Mouse (Mus musculus): Measurements from ENCODE around the gene 2410137M14Rik.
"Not testable (repeated sequence)": the region's sequence is repeated elsewhere in the genome, so short reads cannot be mapped to it uniquely, and the experiment has no call there.

The 2410137M14Rik gene

DNA sequence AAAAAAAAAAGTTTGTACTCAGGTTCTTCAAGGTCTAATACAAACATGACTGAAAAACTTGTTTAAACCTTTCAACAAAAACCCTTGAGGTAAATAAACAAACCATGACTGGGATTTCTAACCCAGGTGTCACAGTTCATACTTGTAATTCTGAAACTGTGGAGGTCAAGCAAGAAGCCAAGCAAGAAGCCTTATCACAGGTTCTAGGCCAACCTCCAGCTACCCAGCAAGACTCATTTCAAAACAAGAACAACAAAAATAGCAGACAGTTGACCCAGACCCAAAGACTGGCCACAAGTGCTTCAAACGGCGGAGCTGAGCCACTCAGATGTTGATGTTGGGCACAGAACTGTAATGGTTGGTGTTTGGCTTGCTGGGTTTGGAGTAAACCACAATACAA is 13.5 kb upstream of the 2410137M14Rik start:
- DNase-seq (ENCODE audit: low read depth, low spot score), result no peak

DNA sequence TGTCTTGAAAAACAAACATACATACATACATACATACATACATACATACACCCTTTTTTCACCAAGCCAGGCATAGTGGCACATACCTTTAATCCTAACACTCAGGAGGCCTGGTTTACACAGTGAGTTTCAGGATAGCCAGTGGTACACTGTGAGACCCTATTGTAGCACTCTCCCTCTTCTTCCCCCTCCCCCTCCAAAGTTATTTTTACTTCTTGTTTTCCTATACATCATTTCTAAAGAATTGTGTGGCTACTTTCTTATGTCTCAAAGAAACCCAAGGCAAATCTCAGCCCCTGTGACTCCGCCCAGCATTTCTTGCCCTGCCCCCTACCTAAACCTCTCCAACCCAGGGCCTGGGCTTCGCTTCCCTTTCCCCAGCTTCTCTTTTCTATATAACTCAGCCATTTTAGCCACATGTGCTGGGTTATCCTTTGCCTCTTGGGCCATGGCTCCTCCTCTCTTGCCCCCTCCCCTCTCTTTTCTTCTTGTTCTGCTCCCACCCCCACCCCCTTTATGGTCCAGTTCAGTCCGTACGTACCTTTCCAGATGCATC is 12.8 kb upstream of the 2410137M14Rik start:
- DNase-seq (ENCODE audit: low read depth, low spot score), result no peak

DNA sequence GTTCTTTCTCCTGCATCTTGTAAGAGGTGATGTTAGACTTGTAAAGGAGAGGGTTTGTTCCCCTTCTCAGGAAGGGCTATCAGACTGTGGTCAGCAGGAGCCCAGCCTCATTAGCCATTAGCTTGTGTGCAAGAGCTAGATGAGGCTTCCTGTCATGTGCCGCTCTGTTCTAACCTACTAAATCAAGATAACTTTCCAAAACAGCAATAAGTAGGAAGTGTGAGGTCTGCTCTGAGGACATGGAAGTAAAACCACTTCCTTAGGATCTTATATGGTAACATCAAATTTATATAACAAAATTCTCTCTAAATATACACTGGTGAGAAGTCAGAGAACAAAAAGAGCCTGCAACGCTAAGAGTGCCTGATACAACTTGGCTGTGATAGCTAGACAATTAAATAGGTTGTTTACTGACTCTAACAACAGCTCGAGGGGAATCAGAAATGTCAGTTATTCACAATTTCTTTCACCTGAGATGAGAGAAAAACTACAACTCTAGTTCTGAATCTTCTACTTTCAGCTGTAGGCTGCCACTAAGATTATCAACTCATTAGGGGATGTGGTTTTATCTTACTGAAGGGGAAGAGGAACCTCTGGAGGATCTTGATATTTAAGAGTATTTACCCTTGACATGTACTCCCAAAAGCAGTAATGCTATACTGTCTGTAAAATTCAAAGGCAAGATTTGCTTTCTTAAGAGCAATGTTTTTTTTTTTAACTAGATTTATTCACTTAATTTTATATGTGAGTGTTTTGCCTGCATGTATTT is 11.5 kb upstream of the 2410137M14Rik start:
- no peak for DNase-seq (ENCODE audit: low read depth, low spot score)

DNA sequence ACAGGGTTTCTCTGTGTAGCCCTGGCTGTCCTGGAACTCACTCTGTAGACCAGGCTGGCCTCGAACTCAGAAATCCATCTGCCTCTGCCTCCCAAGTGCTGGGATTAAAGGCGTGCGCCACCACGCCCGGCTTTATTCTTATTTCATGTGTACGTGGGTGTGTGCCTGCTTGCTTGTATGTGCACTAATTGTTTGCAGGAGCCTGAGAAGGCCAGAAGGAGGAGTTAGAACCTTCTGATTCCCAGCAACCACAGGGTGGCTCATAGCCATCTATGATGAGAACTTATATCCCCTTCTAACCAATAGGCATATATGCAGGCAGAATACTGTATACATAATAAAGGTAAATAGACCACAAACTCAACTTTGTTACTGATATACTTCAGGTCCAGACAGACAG is 9.6 kb upstream of the 2410137M14Rik start:
- DNase-seq (ENCODE audit: low read depth, low spot score), result not testable (repeated sequence)

DNA sequence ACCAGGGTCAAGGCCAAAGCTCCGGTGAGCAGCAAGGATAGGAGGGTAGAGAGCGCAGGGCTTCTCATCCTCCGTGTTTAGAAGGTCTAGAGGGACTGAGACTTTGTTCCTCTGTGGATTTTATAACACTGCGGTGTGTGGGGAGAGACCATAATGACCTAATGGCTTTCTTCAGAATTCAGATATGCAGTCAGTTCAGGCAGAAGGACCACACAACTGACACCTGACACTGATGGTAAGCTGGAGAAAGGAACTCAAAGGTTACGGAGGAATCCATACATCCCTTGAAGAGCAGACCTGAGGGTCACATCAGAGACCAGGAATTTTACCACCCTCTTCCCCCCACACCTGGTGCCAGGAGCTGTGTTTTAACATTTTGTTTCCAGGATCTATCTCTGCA is 8.4 kb upstream of the 2410137M14Rik start, which contains the start of gene H2-M5:
Gene H2-M5, minus strand, starts transcription at position 101 of the 400 bp plus-strand sequence.
- DNase-seq (ENCODE audit: low read depth, low spot score), result no peak

DNA sequence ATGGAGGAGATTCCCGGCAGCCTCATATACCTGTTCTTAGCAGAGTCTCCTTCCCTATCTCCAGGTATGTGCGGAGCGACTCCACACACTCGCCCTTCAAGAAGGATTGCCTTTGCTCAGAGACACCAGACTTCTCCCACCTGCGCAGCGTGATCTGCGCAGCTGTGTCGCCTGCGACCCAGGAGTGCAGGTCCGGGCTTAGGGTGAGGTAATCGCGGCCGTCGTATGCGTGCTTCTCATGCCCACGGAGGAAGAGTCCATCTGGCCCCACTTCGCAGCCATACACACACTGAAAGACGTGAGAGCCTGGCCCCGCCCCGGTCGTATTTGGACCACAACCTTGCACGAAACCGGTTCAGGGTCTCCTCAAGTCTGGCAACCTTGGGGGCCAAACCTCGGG is 7.4 kb upstream of the 2410137M14Rik start:
- DNase-seq (ENCODE audit: low read depth, low spot score), result no peak

DNA sequence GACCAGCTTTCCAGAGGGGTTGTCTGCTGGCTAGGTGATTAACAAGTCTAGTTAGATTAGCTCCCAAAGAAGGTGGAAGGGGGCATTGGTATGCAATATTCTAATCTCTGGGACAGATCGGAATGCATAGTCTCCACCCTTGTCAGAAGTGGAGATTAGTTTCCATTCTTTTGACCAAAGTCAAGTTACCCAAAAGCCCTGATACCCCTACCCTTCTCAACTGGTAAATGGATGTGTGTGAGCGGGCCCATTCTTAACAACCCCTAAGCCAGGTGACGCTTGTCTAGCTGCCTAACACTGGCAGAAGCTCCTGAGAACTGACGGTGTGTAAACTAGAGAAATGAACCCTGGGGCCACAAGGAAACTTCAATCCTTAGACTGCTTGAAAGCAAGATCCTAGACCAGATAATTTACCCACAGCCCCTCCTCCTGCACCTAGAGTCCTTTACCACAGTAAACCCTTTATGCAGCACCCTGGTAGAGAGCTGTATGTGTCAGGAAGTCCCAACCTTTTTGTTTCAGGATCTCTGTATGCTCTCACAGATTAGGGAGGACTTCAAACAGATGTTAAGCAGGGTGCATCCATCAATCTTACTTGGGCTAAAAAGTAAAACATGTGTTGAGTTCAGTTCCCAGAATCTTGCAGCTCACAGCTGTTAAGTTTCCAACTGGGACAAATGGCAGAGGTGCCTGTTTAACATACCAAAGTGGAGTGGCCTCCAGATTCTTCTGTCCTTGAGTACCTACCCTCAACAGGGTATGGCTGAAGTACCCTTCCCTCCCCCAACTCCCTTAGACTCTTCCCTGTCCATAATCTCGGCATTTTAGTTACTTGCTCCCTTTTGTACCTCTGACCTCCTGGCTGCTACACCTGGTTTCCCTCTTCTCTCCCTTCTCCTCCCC is 1.5 kb upstream of the 2410137M14Rik start:
- DNase-seq (ENCODE audit: low read depth, low spot score), result no peak

DNA sequence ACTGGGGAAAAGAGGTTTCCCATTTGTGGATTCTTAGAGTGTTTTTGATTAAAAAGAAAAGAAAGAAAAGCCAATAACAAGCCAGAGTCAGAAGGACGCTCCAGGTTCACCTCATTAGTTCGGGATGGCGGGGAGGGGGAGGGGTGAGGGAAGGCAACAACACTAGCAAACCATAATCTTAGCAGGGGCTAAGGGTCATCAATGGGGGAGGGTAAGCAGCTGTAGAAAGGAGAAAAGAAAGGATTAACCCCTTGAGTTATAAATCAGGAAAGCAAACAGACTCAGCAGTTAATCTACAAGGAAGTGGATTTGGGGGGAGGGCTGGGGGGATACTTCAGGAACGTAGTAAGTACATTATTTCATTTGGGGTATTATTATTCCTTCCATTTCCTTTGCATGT is 808 bp upstream of the 2410137M14Rik start:
- DNase-seq (ENCODE audit: low read depth, low spot score), result no peak

DNA sequence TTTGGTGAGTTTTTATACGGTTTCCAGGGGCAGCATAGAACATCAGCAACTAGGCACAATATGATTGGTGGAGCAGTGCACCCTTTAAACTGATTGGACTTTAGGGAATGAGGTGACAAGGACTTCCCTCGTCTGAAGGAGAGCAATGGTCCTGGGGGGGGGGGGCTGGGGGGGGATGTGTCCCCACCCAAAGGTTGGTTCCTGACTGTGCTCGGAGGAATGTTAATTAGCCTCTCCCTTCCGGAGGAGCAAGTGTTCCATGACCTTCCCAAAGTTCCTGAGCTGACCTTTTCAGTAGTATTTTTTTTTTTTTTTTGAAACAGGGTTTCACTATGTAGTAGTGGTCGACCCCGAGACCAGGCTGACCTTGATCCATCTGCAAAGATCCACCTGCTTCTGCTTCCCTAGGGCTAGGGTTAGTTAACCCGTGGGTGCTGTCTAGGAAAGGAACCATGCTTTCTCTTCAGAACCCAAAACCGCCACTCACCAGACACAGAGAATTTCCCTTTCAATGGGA is 7.7 kb downstream of the 2410137M14Rik start:
- DNase-seq (ENCODE audit: low read depth, low spot score), result no peak

DNA sequence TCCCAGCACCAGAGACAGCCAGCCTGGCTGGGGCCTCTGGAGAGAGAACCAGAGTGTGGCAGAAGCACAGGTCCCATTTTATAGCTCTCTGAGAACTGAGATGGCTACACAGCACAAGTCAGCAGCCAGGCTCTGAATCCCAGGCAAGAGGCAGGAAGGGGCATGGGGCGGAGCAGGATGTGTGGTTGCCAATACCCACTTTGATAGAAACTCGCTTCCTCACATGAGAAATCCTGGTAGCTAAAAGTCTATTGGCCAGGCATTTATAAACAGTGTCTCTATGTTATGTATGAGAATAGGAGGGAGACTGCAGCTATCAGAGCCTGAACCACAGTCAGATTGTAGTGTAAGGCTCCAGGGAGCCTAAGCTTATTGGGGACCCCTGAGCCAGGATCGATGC is 8.2 kb downstream of the 2410137M14Rik start:
- no peak for DNase-seq (ENCODE audit: low read depth, low spot score)

DNA sequence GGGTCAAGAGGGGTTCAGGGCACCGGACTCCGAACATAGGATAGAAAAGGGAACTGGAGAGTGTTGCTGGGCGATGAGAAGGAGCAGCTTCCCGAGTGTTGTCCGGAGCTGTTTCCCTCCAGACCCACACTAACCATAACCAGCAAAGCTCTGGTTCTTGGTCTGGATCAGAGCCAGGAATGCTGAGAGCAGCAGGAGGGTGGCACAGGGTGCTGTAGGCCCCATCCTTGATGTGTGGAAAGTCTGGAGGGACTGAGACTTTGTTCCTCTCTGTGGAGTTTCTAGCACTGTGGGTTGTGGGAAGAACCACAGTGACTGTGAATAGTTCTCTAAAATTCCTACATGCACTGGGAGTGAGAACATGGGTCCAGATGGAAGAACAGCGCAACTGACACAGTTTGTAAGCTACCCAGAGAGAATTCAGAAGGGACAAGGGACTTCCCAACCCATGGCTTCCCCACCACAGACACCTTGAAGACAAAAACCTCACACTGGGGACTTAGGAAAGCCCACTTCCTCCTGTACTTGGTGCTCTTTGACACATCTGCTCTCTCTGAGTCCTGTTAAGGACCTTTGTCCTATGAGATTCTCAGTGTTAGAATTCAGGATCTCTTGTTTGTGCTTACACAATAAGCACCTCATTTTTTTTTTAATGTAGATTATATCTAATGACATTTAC is 9.7 kb downstream of the 2410137M14Rik start:
- no peak for DNase-seq (ENCODE audit: low read depth, low spot score)

DNA sequence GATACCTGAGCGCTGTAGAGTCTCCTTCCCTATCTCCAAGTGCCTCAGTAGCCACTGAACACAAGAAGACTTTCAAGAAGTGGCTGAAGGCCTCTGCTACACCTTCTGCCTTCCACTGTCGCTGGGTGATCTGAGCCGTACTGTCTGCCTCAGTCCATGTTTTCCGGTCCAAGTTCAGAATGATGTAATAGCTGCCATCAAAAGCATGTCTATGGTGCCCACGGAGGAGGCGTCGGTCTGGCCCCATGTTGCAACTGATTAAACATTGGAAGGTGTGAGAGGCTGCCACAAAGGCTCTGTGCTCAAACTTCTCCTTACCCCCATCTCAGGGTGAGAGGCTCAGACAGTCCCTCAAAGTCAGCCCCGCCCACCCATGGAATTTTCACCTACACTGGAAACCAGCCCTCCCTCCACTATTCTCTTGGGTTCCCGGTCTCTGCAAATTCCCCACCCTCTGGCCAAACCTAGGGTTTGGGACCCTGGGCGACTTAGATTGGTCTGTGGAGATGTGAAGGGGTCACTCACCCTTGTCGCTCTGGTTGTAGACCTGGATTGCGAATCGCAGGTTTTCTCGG is 10.6 kb downstream of the 2410137M14Rik start:
- DNase-seq (ENCODE audit: low read depth, low spot score), result no peak

DNA sequence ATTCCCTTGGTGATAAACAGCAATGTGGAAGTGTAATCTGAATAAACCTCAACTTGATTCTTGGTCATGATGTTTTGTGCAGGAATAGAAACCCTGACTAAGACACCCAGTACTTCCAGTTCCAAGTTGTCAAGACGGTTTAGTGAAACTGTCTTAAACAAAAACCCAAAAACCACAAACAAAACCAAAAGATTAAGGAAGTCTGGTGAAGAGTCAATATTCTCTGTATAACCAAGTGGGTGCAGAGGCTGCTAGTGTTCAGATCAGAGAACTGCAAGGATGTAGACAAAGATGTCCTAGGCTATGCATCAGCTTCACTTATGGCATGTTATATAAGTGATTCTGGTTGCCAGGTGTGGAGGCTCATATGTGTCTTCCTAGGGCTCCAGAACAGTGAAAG is 14.2 kb downstream of the 2410137M14Rik start:
- no peak for DNase-seq (ENCODE audit: low read depth, low spot score)

DNA sequence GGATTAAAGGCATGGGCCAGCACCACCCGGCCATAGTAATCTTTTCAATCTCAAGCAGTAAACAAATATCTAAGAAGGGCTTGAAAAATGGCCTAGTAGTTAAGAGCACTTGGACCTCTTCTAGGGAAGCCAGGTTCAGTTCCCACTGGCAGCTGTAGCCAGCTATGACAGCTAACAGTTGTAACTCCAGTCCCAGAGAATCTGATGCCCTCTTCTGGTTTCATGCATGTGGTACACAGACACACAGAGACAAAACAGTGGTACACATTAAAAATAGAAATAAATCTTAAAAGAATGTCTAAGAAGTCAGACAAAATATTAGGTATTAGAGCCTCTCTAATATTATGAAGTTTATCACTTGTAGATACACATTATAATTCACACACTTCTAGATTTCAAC is 19.9 kb downstream of the 2410137M14Rik start:
- no peak for DNase-seq (ENCODE audit: low read depth, low spot score)

DNA sequence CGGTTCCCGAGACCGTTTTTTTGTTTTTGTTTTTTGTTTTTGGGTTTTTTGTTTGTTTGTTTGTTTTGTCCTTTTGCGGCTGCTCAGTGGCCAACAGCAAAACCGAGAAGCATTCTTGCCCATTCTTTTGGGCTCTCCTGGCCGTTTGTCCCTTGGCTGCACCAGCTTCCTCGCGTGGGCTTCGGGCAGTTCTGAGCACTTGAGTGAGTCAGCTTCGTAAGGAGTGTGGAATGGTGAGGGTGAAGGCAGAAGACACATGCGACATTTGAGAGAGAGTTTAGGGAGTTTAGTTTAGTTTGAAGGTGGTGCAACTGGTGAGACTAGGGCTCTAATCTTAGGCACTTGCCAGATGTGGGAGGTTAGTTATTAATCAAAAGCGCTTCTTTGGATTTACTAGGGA is 22.2 kb downstream of the 2410137M14Rik start:
- DNase-seq (ENCODE audit: low read depth, low spot score), result no peak

DNA sequence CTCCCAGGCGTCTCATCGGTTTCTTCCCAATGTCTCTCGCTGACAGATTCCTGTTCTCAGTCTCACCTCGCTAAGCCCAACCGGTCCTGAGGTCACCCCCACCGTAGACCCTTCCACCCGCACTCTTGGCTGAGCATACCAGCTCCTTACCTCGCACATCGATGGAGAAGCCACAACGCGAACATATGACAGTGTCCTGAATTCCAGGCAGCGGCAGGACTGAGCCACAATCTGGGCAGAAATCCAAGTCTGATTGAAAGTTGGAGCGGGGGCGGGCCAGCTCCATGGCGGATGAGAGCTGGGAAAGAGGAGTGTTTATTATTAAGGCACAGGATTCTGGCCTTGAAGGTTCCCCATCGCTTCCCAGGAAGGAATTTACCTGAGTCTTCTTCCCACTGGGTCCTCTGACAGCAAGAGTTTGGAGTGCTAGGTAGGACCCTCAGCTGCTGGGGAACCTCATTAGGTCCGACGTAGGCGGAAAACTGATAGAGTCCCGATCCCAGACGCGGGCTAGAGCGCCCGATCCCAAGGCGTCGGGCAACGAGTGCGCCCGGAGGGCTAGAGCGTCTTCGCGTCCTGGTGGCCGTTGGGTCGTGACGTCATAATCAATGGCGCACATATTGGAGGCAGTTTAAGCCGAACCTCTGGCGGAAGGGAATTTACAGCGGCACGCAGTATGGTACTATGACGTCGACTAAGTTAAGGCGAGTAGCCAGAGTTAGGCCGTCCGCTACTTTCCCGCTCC is 22.9 kb downstream of the 2410137M14Rik start, which contains the start of the genes Znrd1 and Znrd1as:
Gene Znrd1, minus strand, starts transcription at position 561 of the 745 bp plus-strand sequence.
Gene Znrd1as, plus strand, starts transcription at position 594 of the 745 bp plus-strand sequence.
- peak; percentile 99 for DNase-seq (ENCODE audit: low read depth, low spot score)

DNA sequence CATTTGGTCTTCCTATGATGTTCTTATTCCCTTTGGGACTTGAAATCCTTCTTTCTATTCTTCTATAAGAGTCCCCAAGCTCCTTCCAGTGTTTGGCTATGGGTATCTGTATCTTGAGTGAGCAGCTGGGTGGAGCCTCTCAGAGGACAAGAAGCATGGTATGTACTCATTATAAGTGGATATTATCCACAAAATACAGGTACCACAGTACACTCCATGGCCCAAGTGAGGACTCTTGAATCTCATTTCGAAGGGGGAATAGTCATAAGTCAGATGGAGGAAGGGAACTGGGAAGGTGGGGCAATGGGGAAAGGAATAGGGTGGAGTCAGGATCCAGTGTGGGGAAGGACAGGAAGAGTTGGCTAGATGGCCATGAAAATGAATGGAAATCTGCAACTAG is 28.0 kb downstream of the 2410137M14Rik start:
- no peak for DNase-seq (ENCODE audit: low read depth, low spot score)

DNA sequence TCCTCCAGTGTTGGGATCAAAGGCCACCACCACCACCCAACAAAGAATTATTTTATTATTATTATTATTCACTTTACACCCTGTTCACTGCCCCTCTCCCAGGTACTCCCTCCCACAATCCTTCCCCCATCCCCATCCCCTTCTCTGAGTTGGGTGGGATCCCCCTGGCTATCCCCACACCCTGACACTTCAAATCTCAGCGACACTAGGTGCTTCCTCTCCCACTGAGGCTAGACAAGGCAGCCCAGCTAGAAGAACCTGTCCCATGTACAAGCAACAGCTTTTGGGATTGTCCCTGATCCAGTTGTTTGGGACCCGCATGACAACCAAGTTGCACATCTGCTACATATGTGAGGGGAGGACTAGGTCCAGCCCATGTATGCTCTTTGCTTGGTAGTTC is 28.4 kb downstream of the 2410137M14Rik start:
- no peak for DNase-seq (ENCODE audit: low read depth, low spot score)

DNA sequence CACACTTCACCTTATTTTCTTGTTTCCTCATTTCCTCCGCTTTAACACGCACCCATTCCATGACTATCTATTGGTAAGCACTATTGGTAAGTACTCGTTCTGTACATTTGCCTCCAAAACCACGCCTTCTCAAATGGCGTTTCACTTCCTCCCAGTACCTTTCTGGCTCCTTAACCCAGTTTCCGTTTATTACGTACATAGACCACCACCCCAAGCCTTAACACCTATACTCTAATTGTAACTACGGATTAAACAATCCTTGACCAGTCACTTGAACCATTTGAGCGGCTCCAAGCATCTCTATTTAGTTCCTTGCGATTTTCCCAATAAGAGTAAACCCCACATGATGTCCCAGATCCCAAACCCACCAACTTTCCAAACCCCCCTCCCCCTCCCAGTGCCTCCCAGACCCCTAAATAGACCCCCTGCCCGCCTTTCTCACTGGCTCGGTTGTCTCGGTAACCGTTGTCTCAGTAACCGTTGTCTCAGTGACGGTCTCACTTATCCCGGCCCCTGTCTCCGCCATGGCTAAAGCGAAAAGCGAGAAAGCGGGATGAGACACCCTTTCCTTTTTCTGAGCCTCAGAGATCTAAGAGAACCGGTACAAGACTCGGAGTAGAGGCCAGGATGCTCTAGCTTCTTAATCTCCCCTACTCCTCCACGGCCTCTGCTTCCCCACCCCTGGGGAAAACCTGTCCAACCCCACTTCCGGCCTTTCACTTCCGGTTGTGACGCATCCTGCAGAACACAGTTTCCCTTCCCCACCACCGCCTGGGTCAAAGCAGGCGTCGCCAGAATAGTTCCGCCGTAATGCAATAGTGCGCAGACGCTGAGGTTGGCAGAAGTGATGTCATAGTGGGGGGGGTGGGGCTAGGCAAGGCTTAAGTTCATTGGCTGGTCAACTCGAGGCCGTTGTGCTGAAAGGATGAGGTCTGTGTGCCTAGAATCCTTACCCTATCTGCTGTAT is 29.8 kb downstream of the 2410137M14Rik start, which contains the start of gene Ppp1r11:
Gene Ppp1r11, minus strand, starts transcription at position 761 of the 967 bp plus-strand sequence.
- DNase-seq (ENCODE audit: low read depth, low spot score), result peak; percentile 99

Data from telencephalon, adult 2 months (tissue).